Mouse (Mus musculus): ENCODE measurements around the gene Nipal4. TPM values are rescaled to one million over a fixed set of nuclear protein-coding genes. Genes with fewer than 3 reads are reported as not detected.

Nipal4 gene
- polyA plus RNA-seq, 1 experiment from 2014 or later: 0.69 TPM

DNA sequence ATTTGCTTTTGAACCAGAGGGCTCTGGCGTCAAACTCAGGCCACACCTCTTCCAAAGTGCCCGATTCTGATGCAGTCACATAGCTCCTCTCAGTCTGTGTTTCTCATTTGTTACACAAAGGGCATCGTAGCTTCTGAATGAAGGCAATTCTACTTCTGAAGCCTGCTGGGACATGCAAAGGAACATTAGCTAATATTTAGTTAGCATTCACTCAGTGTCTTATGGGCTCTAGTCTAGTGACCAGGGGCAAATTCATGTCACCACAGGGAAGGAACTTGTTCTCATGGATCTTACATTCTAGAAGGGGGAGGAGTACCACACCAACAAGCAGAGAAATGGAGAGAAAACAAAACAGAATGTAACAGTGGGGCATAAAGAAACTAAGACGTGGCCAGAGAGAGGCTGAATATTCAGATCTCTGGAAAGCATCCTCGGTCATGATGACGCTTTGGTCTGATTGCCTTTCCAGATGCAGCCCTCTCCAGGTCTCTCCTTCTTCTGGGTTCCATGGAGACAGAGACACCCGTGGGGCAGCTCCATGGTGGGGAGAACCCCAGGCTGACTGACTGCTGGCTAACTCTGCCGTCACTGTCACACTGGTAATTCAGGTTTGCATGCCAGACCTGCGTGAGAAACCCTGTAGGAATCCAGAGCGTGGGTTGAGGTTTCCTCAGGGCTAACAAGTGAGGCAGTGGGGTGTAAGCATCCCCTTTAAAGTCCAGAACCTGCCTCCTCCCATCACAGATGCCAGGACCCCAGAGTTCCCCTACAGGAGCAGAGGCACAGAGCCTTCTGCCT, 11.1 kb upstream of the Nipal4 start:
- Histone ChIP-seq H3K9me3 (ENCODE audit: control insufficient read depth, low read length) (no peaks in the 10 kb centered on the region), H3K27ac (ENCODE audit: low read depth, low read length) (no peak overlapping the region), H3K9ac (ENCODE audit: low read length) (no peak overlapping the region), H3K4me1 (ENCODE audit: control insufficient read depth, insufficient read depth, low read length) (no peaks in the 10 kb centered on the region), H3K36me3 (ENCODE audit: control insufficient read depth, insufficient read depth, low read length) (no peaks in the 10 kb centered on the region), H3K4me3 (ENCODE audit: low read depth, low read length) (no peak overlapping the region), H3K4me2 (ENCODE audit: low read depth) (no peak overlapping the region), H3K27me3 (ENCODE audit: control insufficient read depth, insufficient read depth, low read length) (no peaks in the 10 kb centered on the region)
- WGBS: 61% methylated on average over 10 of the region's 10 CpGs
- ATAC-seq (ENCODE audit: insufficient read depth, low FRiP score, low TSS enrichment): no peak
- DNase-seq (ENCODE audit: low spot score): no peak

DNA sequence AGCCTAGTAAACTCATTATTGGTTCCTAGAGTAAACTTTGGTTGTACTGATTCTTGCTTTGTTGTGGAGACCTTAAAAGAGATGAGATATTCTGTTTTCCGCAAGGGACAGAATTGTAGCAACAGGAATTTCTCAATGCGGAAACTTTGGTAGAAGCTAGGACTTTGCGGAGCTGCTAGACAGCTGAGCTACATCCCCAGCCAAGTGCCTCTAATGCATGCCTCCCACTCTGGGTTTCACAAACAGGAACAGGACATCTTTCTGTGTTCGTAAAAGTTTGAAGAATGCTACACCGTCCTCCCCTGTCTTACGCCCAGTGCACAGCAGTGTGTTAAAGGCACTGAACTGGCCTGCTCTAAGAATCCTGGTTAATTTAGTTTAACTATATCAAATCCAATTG, 9.8 kb upstream of the Nipal4 start:
- no peaks in the 10 kb centered on the region for H3K9me3 ChIP-seq (ENCODE audit: control insufficient read depth, low read length)
- no peak overlapping the region for H3K9ac ChIP-seq (ENCODE audit: low read length)
- DNase-seq (ENCODE audit: low spot score) (no peak), ATAC-seq (ENCODE audit: insufficient read depth, low FRiP score, low TSS enrichment) (no peak)
- H3K27ac ChIP-seq (ENCODE audit: low read depth, low read length): no peak overlapping the region
- no peak overlapping the region for H3K4me3 ChIP-seq (ENCODE audit: low read depth, low read length)
- no peaks in the 10 kb centered on the region for H3K4me1 ChIP-seq (ENCODE audit: control insufficient read depth, insufficient read depth, low read length)
- H3K4me2 ChIP-seq (ENCODE audit: low read depth): no peak overlapping the region
- WGBS: 92% methylated on average over 6 of the region's 6 CpGs
- H3K27me3 ChIP-seq (ENCODE audit: control insufficient read depth, insufficient read depth, low read length): no peaks in the 10 kb centered on the region
- no peaks in the 10 kb centered on the region for H3K36me3 ChIP-seq (ENCODE audit: control insufficient read depth, insufficient read depth, low read length)

DNA sequence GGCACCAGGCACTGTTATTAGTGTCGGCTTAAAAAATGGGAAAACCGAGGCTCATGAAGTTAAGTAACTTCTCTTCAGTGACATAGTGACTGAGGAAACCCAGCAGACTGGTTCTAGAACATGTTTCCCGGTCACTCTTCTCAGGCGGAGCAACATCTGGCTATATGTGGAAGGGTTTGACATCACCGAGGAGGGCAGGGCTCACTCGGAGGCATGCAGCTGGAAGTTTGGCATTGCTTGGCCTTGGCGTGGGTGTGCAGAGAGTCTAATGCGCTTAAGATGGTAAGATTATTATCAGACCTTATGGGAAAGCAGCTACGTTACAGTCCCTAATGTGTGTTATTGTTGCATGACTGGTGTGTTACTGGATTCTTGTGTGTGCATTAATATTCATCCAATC, 5.8 kb upstream of the Nipal4 start:
- ATAC-seq (ENCODE audit: insufficient read depth, low FRiP score, low TSS enrichment) (no peak), DNase-seq (ENCODE audit: low spot score) (no peak)
- Histone ChIP-seq H3K4me3 (ENCODE audit: low read depth, low read length) (no peak overlapping the region), H3K36me3 (ENCODE audit: control insufficient read depth, insufficient read depth, low read length) (no peaks in the 10 kb centered on the region), H3K9me3 (ENCODE audit: control insufficient read depth, low read length) (no peaks in the 10 kb centered on the region), H3K4me2 (ENCODE audit: low read depth) (no peak overlapping the region), H3K27ac (ENCODE audit: low read depth, low read length) (no peak overlapping the region), H3K9ac (ENCODE audit: low read length) (no peak overlapping the region), H3K4me1 (ENCODE audit: control insufficient read depth, insufficient read depth, low read length) (no peaks in the 10 kb centered on the region), H3K27me3 (ENCODE audit: control insufficient read depth, insufficient read depth, low read length) (no peaks in the 10 kb centered on the region)
- WGBS: 91% methylated on average over 9 of the region's 9 CpGs

DNA sequence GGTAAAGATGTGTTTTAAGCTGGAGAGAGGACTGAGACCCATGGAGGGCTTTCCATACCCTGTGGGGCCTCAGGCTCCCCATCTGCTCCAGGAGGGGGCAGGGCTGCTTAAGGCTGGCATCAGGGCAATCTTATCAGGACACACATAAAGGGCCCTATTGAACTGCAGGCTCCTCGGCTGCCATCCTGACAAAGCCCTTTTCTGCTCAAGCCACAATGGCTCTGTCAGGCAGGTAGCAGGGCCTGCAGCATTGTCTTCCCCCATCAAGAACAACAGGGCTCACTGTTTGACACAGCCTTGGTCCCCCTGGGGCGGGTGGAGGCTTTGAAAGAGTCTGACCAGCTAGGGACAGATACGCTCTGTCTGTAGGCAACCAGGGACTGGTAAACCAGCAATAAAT, 3.6 kb upstream of the Nipal4 start:
- no peak overlapping the region for H3K9ac ChIP-seq (ENCODE audit: low read length)
- H3K4me3 ChIP-seq (ENCODE audit: low read depth, low read length): no peak overlapping the region
- 45% methylated on average over 3 of the region's 3 CpGs for WGBS
- H3K9me3 ChIP-seq (ENCODE audit: control insufficient read depth, low read length): no peaks in the 10 kb centered on the region
- no peaks in the 10 kb centered on the region for H3K4me1 ChIP-seq (ENCODE audit: control insufficient read depth, insufficient read depth, low read length)
- DNase-seq (ENCODE audit: low spot score) (no peak), ATAC-seq (ENCODE audit: insufficient read depth, low FRiP score, low TSS enrichment) (no peak)
- no peak overlapping the region for H3K27ac ChIP-seq (ENCODE audit: low read depth, low read length)
- H3K36me3 ChIP-seq (ENCODE audit: control insufficient read depth, insufficient read depth, low read length): no peaks in the 10 kb centered on the region
- no peak overlapping the region for H3K4me2 ChIP-seq (ENCODE audit: low read depth)
- H3K27me3 ChIP-seq (ENCODE audit: control insufficient read depth, insufficient read depth, low read length): peaks cover 3% of the 10 kb centered on the region; the same call in 1 of the 2 replicates

DNA sequence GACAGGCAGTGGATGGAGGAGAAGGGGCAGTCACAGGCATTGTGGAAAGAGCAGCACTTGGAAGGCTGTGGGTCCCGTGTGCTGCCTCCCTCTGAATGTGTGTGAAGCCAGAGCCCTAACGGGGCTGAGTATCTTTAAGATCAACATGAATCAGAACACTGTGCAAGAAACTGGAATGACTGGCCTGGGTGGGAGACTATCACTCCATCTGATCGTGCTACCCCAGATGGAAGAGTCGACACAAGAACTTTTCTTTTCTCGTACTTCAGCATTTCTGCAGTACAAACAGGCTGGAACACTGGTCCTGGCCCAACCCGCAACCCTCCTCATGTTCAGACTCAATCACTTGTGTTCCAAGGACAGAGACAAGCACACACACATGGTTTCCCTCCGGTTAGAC, 2.2 kb upstream of the Nipal4 start:
- H3K4me2 ChIP-seq (ENCODE audit: low read depth): no peak overlapping the region
- 93% methylated on average over 7 of the region's 7 CpGs for WGBS
- no peak overlapping the region for H3K27ac ChIP-seq (ENCODE audit: low read depth, low read length)
- H3K9me3 ChIP-seq (ENCODE audit: control insufficient read depth, low read length): no peaks in the 10 kb centered on the region
- DNase-seq (ENCODE audit: low spot score) (no peak), ATAC-seq (ENCODE audit: insufficient read depth, low FRiP score, low TSS enrichment) (no peak)
- no peak overlapping the region for H3K4me3 ChIP-seq (ENCODE audit: low read depth, low read length)
- peaks cover 3% of the 10 kb centered on the region; the same call in 1 of the 2 replicates for H3K27me3 ChIP-seq (ENCODE audit: control insufficient read depth, insufficient read depth, low read length)
- no peaks in the 10 kb centered on the region for H3K4me1 ChIP-seq (ENCODE audit: control insufficient read depth, insufficient read depth, low read length)
- no peak overlapping the region for H3K9ac ChIP-seq (ENCODE audit: low read length)
- no peaks in the 10 kb centered on the region for H3K36me3 ChIP-seq (ENCODE audit: control insufficient read depth, insufficient read depth, low read length)

DNA sequence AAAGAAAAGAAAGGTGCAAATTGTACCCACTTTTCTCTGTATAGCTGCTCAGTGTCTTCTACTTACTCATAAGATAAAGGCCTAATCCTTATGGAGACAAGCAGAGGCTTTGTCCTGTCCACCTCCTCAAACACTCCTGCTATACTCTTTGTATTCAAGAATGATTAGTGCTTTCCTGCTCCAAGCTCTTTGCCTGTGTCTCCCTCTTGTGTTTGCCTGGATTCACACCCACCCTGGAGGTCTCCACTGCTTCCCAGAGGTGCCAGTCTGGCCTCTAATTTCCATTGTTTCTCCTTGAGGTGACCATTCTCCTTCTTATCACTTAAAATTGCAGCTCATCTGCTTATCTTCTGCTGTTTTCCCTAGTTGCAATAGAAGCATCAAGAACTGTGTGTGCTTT, 8.8 kb downstream of the Nipal4 start:
- ATAC-seq (ENCODE audit: insufficient read depth, low FRiP score, low TSS enrichment) (no peak), DNase-seq (ENCODE audit: low spot score) (no peak)
- no peaks in the 10 kb centered on the region for H3K9me3 ChIP-seq (ENCODE audit: control insufficient read depth, low read length)
- no peak overlapping the region for H3K4me2 ChIP-seq (ENCODE audit: low read depth)
- H3K36me3 ChIP-seq (ENCODE audit: control insufficient read depth, insufficient read depth, low read length): no peaks in the 10 kb centered on the region
- H3K27ac ChIP-seq (ENCODE audit: low read depth, low read length): no peak overlapping the region
- H3K4me1 ChIP-seq (ENCODE audit: control insufficient read depth, insufficient read depth, low read length): no peaks in the 10 kb centered on the region
- no peak overlapping the region for H3K9ac ChIP-seq (ENCODE audit: low read length)
- H3K4me3 ChIP-seq (ENCODE audit: low read depth, low read length): no peak overlapping the region
- H3K27me3 ChIP-seq (ENCODE audit: control insufficient read depth, insufficient read depth, low read length): no peaks in the 10 kb centered on the region

DNA sequence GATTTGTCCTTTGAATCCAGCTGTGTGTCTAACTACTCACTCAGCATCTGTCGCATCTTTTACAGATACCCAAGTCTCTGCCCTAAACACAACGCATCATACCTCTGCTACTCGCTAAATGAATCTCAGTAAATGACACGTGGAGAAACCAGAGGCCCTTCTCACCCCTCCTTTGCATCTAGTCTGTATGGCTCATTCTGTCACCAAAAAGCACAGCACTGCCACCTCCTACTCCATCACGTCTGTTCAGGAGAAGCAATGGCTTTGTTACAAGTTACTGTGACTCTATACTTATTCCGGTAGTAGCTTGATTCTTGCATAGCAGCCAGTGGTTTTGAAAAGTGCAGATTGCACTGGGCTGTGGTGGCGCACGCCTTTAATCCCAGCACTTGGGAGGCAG, 9.4 kb downstream of the Nipal4 start:
- Histone ChIP-seq H3K27me3 (ENCODE audit: control insufficient read depth, insufficient read depth, low read length) (no peaks in the 10 kb centered on the region), H3K27ac (ENCODE audit: low read depth, low read length) (no peak overlapping the region), H3K4me3 (ENCODE audit: low read depth, low read length) (no peak overlapping the region), H3K9me3 (ENCODE audit: control insufficient read depth, low read length) (no peaks in the 10 kb centered on the region), H3K4me1 (ENCODE audit: control insufficient read depth, insufficient read depth, low read length) (no peaks in the 10 kb centered on the region), H3K4me2 (ENCODE audit: low read depth) (no peak overlapping the region), H3K36me3 (ENCODE audit: control insufficient read depth, insufficient read depth, low read length) (no peaks in the 10 kb centered on the region), H3K9ac (ENCODE audit: low read length) (no peak overlapping the region)
- 90% methylated on average over 8 of the region's 8 CpGs for WGBS
- DNase-seq (ENCODE audit: low spot score): no peak
- no peak for ATAC-seq (ENCODE audit: insufficient read depth, low FRiP score, low TSS enrichment)

DNA sequence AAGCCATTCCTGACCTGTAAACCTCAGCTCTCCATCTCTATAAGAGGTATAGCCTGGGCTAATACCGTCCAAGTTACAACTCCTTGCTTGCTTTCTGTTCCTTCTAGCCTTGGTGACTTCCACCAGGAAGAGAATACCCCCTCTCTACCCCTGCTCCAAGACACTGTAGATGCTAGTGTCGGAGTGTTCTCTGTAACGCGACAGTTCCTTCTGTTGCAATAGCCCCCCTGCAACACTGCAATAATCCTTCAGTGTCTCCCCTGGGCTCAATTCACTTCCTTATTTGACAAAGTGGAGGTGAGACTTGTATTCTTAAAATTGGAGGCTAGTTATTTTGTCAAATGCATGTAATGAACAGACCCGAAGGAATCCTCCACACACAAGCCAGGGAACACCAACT, 19.7 kb downstream of the Nipal4 start:
- H3K36me3 ChIP-seq (ENCODE audit: control insufficient read depth, insufficient read depth, low read length): peaks cover 3% of the 10 kb centered on the region
- H3K9ac ChIP-seq (ENCODE audit: low read length): no peak overlapping the region
- 91% methylated on average over 5 of the region's 5 CpGs for WGBS
- DNase-seq (ENCODE audit: low spot score) (no peak), ATAC-seq (ENCODE audit: insufficient read depth, low FRiP score, low TSS enrichment) (no peak)
- H3K4me3 ChIP-seq (ENCODE audit: low read depth, low read length): no peak overlapping the region
- H3K27ac ChIP-seq (ENCODE audit: low read depth, low read length): no peak overlapping the region
- H3K27me3 ChIP-seq (ENCODE audit: control insufficient read depth, insufficient read depth, low read length): no peaks in the 10 kb centered on the region
- no peaks in the 10 kb centered on the region for H3K9me3 ChIP-seq (ENCODE audit: control insufficient read depth, low read length)
- H3K4me2 ChIP-seq (ENCODE audit: low read depth): no peak overlapping the region
- H3K4me1 ChIP-seq (ENCODE audit: control insufficient read depth, insufficient read depth, low read length): no peaks in the 10 kb centered on the region

DNA sequence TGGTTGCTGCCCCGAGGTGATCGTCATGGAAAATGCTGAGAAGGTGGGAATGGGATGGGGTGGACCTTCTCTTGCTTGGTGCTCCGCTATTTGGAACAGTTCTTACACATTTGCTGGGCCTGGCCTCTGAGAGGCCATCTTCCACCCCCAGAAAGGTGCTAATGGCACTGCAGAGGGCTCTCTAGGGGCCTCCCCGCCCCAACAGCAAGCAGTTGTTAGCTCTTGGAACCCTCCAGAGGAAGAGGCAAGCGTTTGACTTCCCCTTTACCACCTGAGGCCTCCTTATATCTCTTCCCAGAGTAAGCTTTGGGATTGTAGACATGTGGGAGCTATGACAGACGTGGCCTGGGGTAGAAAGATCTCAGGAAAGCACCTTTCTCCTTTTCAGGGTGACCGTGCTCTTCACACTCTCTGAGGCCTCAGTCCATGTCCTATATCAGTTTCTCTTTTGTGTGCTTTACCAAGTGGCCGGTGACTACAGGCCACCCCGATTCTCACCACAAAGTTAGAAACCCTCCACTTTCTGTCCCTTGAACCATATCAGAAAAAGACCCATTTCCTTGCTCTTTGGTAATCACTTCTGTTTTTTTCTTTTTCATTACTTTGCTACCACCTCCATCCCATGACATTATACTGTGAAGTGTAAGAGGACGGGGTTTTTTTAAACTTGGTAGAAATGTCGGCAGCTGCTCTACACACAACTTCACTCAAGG, 21.0 kb downstream of the Nipal4 start:
- 88% methylated on average over 11 of the region's 11 CpGs for WGBS
- H3K36me3 ChIP-seq (ENCODE audit: control insufficient read depth, insufficient read depth, low read length): peaks cover 3% of the 10 kb centered on the region
- no peaks in the 10 kb centered on the region for H3K9me3 ChIP-seq (ENCODE audit: control insufficient read depth, low read length)
- H3K4me2 ChIP-seq (ENCODE audit: low read depth): no peak overlapping the region
- no peaks in the 10 kb centered on the region for H3K4me1 ChIP-seq (ENCODE audit: control insufficient read depth, insufficient read depth, low read length)
- no peak overlapping the region for H3K9ac ChIP-seq (ENCODE audit: low read length)
- no peaks in the 10 kb centered on the region for H3K27me3 ChIP-seq (ENCODE audit: control insufficient read depth, insufficient read depth, low read length)
- no peak for ATAC-seq (ENCODE audit: insufficient read depth, low FRiP score, low TSS enrichment)
- no peak overlapping the region for H3K27ac ChIP-seq (ENCODE audit: low read depth, low read length)
- H3K4me3 ChIP-seq (ENCODE audit: low read depth, low read length): no peak overlapping the region
- DNase-seq (ENCODE audit: low spot score): no peak

Measured in neural tube, embryonic 11.5 days (tissue).